Mouse (Mus musculus) MEL (cell line): Measurements from ENCODE around the gene Gys1. TPM values are rescaled to one million over a fixed set of nuclear protein-coding genes. Genes with fewer than 3 reads are reported as not detected.
"Not testable (repeated sequence)": the region's sequence is repeated elsewhere in the genome, so short reads cannot be mapped to it uniquely, and the experiment has no call there.

Source experiments
- DNase-seq: peaks from one replicate; pipeline ENCODE4 v3.0.0; 2011; ENCODE audit warnings: low read depth, low spot score
- H3K27ac ChIP-seq: 2 replicates; pipeline ENCODE4 v1.5.1; 2012; ENCODE audit warnings: low read depth, mild to moderate bottlenecking, control low read depth, low read length, moderate library complexity; ENCODE audit not compliant: control insufficient read depth
- H3K27me3 ChIP-seq, 2 experiments: fragments of 150-350 bp in 1 of 2; sonication (generic) in 1 of 2; 2 replicates each; pipeline ENCODE4 v1.6.1; 2012; ENCODE audit warnings: low read length in 2 of 2, mild to moderate bottlenecking in 2 of 2, improper control_type of control experiment in 1 of 2, moderate library complexity in 1 of 2; ENCODE audit not compliant: insufficient read depth in 2 of 2, control insufficient read depth in 1 of 2
- H3K36me3 ChIP-seq, 2 experiments: 2 replicates each; pipeline ENCODE4 v1.6.1; 2012 to 2014; ENCODE audit warnings: low read length in 2 of 2, improper control_type of control experiment in 1 of 2, inconsistent platforms in 1 of 2, mild to moderate bottlenecking in 1 of 2; ENCODE audit not compliant: insufficient read depth in 2 of 2, control insufficient read depth in 1 of 2
- H3K4me1 ChIP-seq, 2 experiments: fragments of 150-350 bp in 1 of 2; sonication (generic) in 1 of 2; 2 replicates each; pipeline ENCODE4 v1.6.1; 2012; ENCODE audit warnings: low read length in 2 of 2, improper control_type of control experiment in 1 of 2, mild to moderate bottlenecking in 1 of 2; ENCODE audit not compliant: insufficient read depth in 2 of 2, control insufficient read depth in 1 of 2
- H3K4me3 ChIP-seq, 2 experiments: fragments of 150-350 bp in 1 of 2; sonication (generic) in 1 of 2; 2 replicates each; pipeline ENCODE4 v1.5.1; 2012; ENCODE audit warnings: low read depth in 2 of 2, low read length in 2 of 2, mild to moderate bottlenecking in 2 of 2, moderate library complexity in 2 of 2, control low read depth in 1 of 2, improper control_type of control experiment in 1 of 2; ENCODE audit not compliant: control insufficient read depth in 1 of 2, insufficient read depth in 1 of 2
- H3K79me2 ChIP-seq: 2 replicates; pipeline ENCODE4 v1.6.1; 2012; ENCODE audit warnings: mild to moderate bottlenecking, low read length, moderate library complexity; ENCODE audit not compliant: control insufficient read depth, poor library complexity, insufficient read depth
- H3K9ac ChIP-seq: 2 replicates; pipeline ENCODE4 v1.6.1; 2012; ENCODE audit warnings: low read depth, mild to moderate bottlenecking, control low read depth, low read length, moderate library complexity; ENCODE audit not compliant: control insufficient read depth, poor library complexity, severe bottlenecking
- H3K9me3 ChIP-seq: fragments of 150-350 bp; sonication (generic); replicated peaks from 2 replicates; pipeline ENCODE4 v1.6.1; 2012; ENCODE audit warnings: mild to moderate bottlenecking, low read length, improper control_type of control experiment, moderate library complexity; ENCODE audit not compliant: insufficient read depth
- BHLHE40 ChIP-seq: IDR thresholded peaks from 2 replicates; pipeline ENCODE4 v1.6.1; 2012; ENCODE audit warnings: low read depth, mild to moderate bottlenecking, inconsistent platforms, low read length, improper control_type of control experiment, borderline replicate concordance
- CHD1 ChIP-seq: IDR thresholded peaks from 2 replicates; pipeline ENCODE4 v1.6.1; 2012; ENCODE audit warnings: low read depth, mild to moderate bottlenecking, inconsistent platforms, low read length, improper control_type of control experiment
- CHD2 ChIP-seq: IDR thresholded peaks from 2 replicates; pipeline ENCODE4 v1.6.1; 2011; ENCODE audit warnings: low read length, improper control_type of control experiment
- CTCF ChIP-seq, 3 experiments: IDR thresholded peaks in 2 of 3; conservative IDR thresholded peaks in 1 of 3; 2 replicates each; pipeline ENCODE4 v1.5.1; 2011 to 2012; ENCODE audit warnings: low read length in 3 of 3, low read depth in 2 of 3, mild to moderate bottlenecking in 2 of 3, improper control_type of control experiment in 1 of 3, inconsistent platforms in 1 of 3, mixed read lengths in 1 of 3, moderate library complexity in 1 of 3; ENCODE audit not compliant: control insufficient read depth in 1 of 3, insufficient read depth in 1 of 3, poor library complexity in 1 of 3, severe bottlenecking in 1 of 3
- ELF1 ChIP-seq: IDR thresholded peaks from 2 replicates; pipeline ENCODE4 v1.6.1; 2014; ENCODE audit warnings: low read depth, mild to moderate bottlenecking, inconsistent platforms, low read length, improper control_type of control experiment, moderate library complexity
- EP300 ChIP-seq, 2 experiments: IDR thresholded peaks; 2 replicates each; pipeline ENCODE4 v1.6.1; 2011; ENCODE audit warnings: improper control_type of control experiment in 2 of 2, low read length in 2 of 2, low read depth in 1 of 2, mild to moderate bottlenecking in 1 of 2
- HCFC1 ChIP-seq: IDR thresholded peaks from 2 replicates; pipeline ENCODE4 v1.6.1; 2012; ENCODE audit warnings: low read depth, mild to moderate bottlenecking, inconsistent platforms, low read length, improper control_type of control experiment, moderate library complexity
- MAX ChIP-seq: IDR thresholded peaks from 2 replicates; pipeline ENCODE4 v1.6.1; 2011; ENCODE audit warnings: low read length, improper control_type of control experiment
- MAZ ChIP-seq: IDR thresholded peaks from 2 replicates; pipeline ENCODE4 v1.6.1; 2012; ENCODE audit warnings: low read depth, mild to moderate bottlenecking, inconsistent platforms, low read length, improper control_type of control experiment
- MXI1 ChIP-seq: IDR thresholded peaks from 2 replicates; pipeline ENCODE4 v1.6.1; 2011; ENCODE audit warnings: mild to moderate bottlenecking, low read depth, low read length, improper control_type of control experiment
- NELFE ChIP-seq: IDR thresholded peaks from 2 replicates; pipeline ENCODE4 v1.6.1; 2011; ENCODE audit warnings: low read depth, low read length, improper control_type of control experiment
- NRF1 ChIP-seq: IDR thresholded peaks from 2 replicates; pipeline ENCODE4 v1.6.1; 2014; ENCODE audit warnings: low read depth, mild to moderate bottlenecking, inconsistent platforms, low read length, improper control_type of control experiment, moderate library complexity; ENCODE audit not compliant: poor library complexity, insufficient read depth, severe bottlenecking
- POLR2A ChIP-seq, 2 experiments: IDR thresholded peaks; 2 replicates each; pipeline ENCODE4 v1.6.1; 2011 to 2012; ENCODE audit warnings: low read length in 2 of 2, mild to moderate bottlenecking in 2 of 2, control low read depth in 1 of 2, improper control_type of control experiment in 1 of 2, low read depth in 1 of 2, moderate library complexity in 1 of 2; ENCODE audit not compliant: control insufficient read depth in 1 of 2, insufficient read depth in 1 of 2, poor library complexity in 1 of 2
- POLR2AphosphoS2 ChIP-seq: IDR thresholded peaks from 2 replicates; pipeline ENCODE4 v1.6.1; 2011; ENCODE audit warnings: low read length, improper control_type of control experiment
- POLR2AphosphoS5 ChIP-seq: IDR thresholded peaks from 2 replicates; pipeline ENCODE4 v1.6.1; 2012; ENCODE audit warnings: low read depth, borderline replicate concordance, mild to moderate bottlenecking, inconsistent platforms, low read length, moderate library complexity, mixed read lengths
- RCOR1 ChIP-seq: IDR thresholded peaks from 2 replicates; pipeline ENCODE4 v1.6.1; 2012; ENCODE audit warnings: low read depth, mild to moderate bottlenecking, inconsistent platforms, low read length, improper control_type of control experiment
- SIN3A ChIP-seq: IDR thresholded peaks from 2 replicates; pipeline ENCODE4 v1.6.1; 2012; ENCODE audit warnings: low read length, improper control_type of control experiment, inconsistent platforms
- TBP ChIP-seq: IDR thresholded peaks from 2 replicates; pipeline ENCODE4 v1.8.0; 2011; ENCODE audit warnings: low read depth, low read length, improper control_type of control experiment
- TCF12 ChIP-seq: IDR thresholded peaks from 2 replicates; pipeline ENCODE4 v1.6.1; 2014; ENCODE audit warnings: low read depth, mild to moderate bottlenecking, inconsistent platforms, low read length, improper control_type of control experiment, moderate library complexity
- USF1 ChIP-seq: IDR thresholded peaks from 2 replicates; pipeline ENCODE4 v1.6.1; 2014; ENCODE audit warnings: low read depth, mild to moderate bottlenecking, inconsistent platforms, low read length, improper control_type of control experiment, moderate library complexity
- ZKSCAN1 ChIP-seq: IDR thresholded peaks from 2 replicates; pipeline ENCODE4 v1.6.1; 2012; ENCODE audit warnings: low read depth, mild to moderate bottlenecking, inconsistent platforms, low read length, improper control_type of control experiment, moderate library complexity
- ZMIZ1 ChIP-seq: IDR thresholded peaks from 2 replicates; pipeline ENCODE4 v1.6.1; 2012; ENCODE audit warnings: low read depth, mild to moderate bottlenecking, inconsistent platforms, low read length, improper control_type of control experiment, moderate library complexity
- polyA plus RNA-seq, 2 experiments: library from polyadenylated mRNA; stranded (reverse) in 1 of 2; unstranded in 1 of 2; fragments of >175 nt in 1 of 2; fragments of >200 nt in 1 of 2; gene quantifications; 2 replicates each; pipeline versions ENCODE4 v1.2.1 to v1.2.4; 2012; ENCODE audit warnings: low replicate concordance in 2 of 2, low read depth in 1 of 2; ENCODE audit not compliant: insufficient read length in 2 of 2, insufficient read depth in 1 of 2, missing spikeins in 1 of 2
- total RNA-seq: library from RNA; depleted of rRNA; stranded (reverse); fragments of 300-350 nt; gene quantifications from 2 replicates; pipeline ENCODE4 v1.2.3, GENCODE M21; 2012

Gys1 gene
- total and polyA plus RNA-seq, 3 experiments = 12.8 to 46.9 TPM; not detected in 1

DNA sequence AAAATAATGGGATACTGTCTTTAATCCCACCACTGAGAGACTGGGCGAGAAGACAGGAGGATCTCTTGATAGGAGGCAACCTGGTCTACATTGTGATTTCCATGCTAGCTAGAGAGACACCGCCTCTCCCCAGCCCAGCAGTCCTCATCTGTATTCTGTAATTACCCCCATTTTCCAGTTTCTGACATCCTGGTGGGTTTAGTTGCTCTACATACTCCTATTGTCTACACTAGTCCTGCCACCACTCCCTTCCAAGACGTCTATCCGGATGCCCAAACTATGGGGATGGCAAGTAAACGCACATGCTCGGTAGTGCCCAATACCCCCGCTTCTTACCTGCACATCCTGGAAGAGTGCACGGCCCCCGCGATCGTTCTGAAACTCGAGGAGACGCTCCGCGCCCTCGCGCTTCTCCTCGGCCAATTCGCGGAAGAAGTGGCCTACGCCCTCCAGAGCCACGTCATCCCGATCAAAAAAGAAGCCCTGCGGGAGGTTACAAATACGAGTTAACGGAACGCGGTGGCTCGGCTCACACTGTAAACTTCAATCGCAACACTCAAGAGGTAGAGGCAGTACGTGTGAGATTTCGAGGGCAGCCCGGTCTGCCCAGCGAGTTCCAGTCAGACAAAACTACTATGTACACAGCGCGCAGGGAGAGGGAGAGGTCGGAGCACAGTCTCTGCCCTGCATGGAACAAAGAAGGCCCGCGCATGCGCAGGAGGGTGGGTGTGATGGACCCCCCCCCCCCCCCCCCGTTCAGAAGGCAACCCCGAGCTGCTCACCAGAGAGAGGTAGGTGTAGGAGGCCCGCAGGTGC is 24.3 kb downstream of the Gys1 start:
- Histone ChIP-seq H3K27ac (peak overlapping the region; percentile 88), H3K4me3 (peak overlapping the region; percentile 78 to 80), H3K9me3 (no peaks in the 10 kb centered on the region), H3K36me3 (peaks cover 7 to 22% of the 10 kb centered on the region in 2 experiments), H3K79me2 (peaks cover 24% of the 10 kb centered on the region), H3K27me3 (no peaks in the 10 kb centered on the region), H3K9ac (peak overlapping the region; percentile 93), H3K4me1 (peaks cover 7 to 22% of the 10 kb centered on the region in 2 experiments; a peak in 3 of 4 replicates)
- DNase-seq = peak; percentile 84
- TF ChIP-seq CTCF (IDR thresholded peaks at IDR 0.05 in 2 of 3, conservative IDR thresholded peaks at IDR 0.05 in 1 of 3; ENCODE audit: control insufficient read depth in 1 of 3, insufficient read depth in 1 of 3, low read depth in 2 of 3, low read length in 3 of 3, poor library complexity in 1 of 3, severe bottlenecking in 1 of 3) = no peak
- peak; percentile 78 for TF ChIP-seq NRF1
- TF ChIP-seq POLR2AphosphoS2 = no peak
- TF ChIP-seq TCF12 = no peak
- TF ChIP-seq RCOR1 = no peak
- no peak for TF ChIP-seq NELFE
- TF ChIP-seq MAX = 0 out of 2 replicates have a peak, but pooled peaks have one; percentile 25
- TF ChIP-seq SIN3A = peak; percentile 56; the same call in 1 of the 2 replicates
- no peak for TF ChIP-seq ZMIZ1
- TF ChIP-seq POLR2A (IDR thresholded peaks at IDR 0.05; ENCODE audit: control insufficient read depth in 1 of 2, insufficient read depth in 1 of 2, low read depth in 1 of 2, low read length in 2 of 2, poor library complexity in 1 of 2) = no peak; a peak in 2 of 4 replicates
- TF ChIP-seq CHD1 = peak; percentile 49; the same call in 1 of the 2 replicates
- TF ChIP-seq MXI1 = peak; percentile 52

DNA sequence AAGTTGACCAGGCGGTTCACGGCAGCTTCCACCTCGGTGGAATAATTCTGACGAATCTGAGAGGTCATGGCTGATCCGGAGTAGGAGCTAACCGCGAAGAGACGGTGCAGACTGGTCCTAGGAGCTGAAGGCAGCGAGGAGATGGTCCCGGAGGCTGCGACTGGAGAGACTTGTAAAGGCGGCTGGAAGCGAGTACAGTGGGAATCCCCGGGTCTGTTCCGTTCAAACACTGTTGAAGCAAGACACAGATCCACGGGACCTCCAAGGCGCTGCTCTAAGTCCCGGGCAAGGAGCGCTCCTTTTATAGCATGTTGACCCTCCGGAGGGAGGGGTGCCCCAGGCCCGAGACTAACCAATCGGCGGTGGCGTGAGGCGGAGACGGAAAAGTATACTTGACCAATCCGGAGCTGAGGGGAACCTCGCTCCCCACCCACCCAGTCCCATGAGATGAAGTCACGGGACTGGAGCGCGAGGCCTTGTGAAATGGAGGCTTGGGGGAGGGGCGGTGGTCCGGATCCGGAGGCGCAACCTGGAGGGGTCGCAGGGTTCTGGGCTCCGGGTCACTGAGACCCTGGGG is 25.0 kb downstream of the Gys1 start, which contains the start of gene Ftl1:
Ftl1 (minus strand) TSS at position 321 of the 577 bp plus-strand sequence.
- Histone ChIP-seq H3K4me3 (peak within 1 kb of the TSS; percentile 78 to 80), H3K27ac (peak within 1 kb of the TSS; percentile 96), H3K9ac (peak within 1 kb of the TSS; percentile 93), H3K36me3 (peaks cover 7 to 22% of the 10 kb centered on the region in 2 experiments), H3K79me2 (peaks cover 24% of the 10 kb centered on the region), H3K4me1 (peaks cover 7 to 22% of the 10 kb centered on the region in 2 experiments; a peak in 3 of 4 replicates)
- not testable (repeated sequence) for H3K9me3 ChIP-seq, H3K27me3 ChIP-seq
- TF ChIP-seq HCFC1 = peak; percentile 64
- peak; percentile 38; the same call in 1 of the 2 replicates for TF ChIP-seq MAX
- TF ChIP-seq MXI1 = peak; percentile 60
- TF ChIP-seq TBP = peak; percentile 98
- TF ChIP-seq EP300 (IDR thresholded peaks at IDR 0.05; ENCODE audit: low read depth in 1 of 2, low read length in 2 of 2) = peak in 1 of 2 experiments; percentile 37; a peak in 1 of 4 replicates
- peak; percentile 98 for TF ChIP-seq NELFE
- peak; percentile 95 for TF ChIP-seq MAZ
- TF ChIP-seq POLR2AphosphoS5 = peak; percentile 90; the same call in 1 of the 2 replicates
- peak; percentile 94 to 97 for TF ChIP-seq POLR2A (IDR thresholded peaks at IDR 0.05; ENCODE audit: control insufficient read depth in 1 of 2, insufficient read depth in 1 of 2, low read depth in 1 of 2, low read length in 2 of 2, poor library complexity in 1 of 2)
- 0 out of 2 replicates have a peak, but pooled peaks have one; percentile 45 for TF ChIP-seq ELF1
- 0 out of 2 replicates have a peak, but pooled peaks have one; percentile 34 for TF ChIP-seq TCF12
- peak; percentile 98 for TF ChIP-seq ZMIZ1
- TF ChIP-seq BHLHE40 = peak; percentile 95
- TF ChIP-seq ZKSCAN1 = 0 out of 2 replicates have a peak, but pooled peaks have one; percentile 28
- TF ChIP-seq POLR2AphosphoS2 = peak; percentile 98
- TF ChIP-seq USF1 = peak; percentile 85
- peak; percentile 53; the same call in 1 of the 2 replicates for TF ChIP-seq CHD2
- peak; percentile 98 for DNase-seq
